Mouse (Mus musculus) myocyte (in vitro differentiated cells): ENCODE data around the gene Gm21987.

ENCODE experiments used
- CEBPB ChIP-seq: IDR thresholded peaks from 2 replicates; pipeline ENCODE4 v1.6.1; 2011; ENCODE audit warnings: mild to moderate bottlenecking, moderate library complexity; ENCODE audit not compliant: poor library complexity, insufficient read depth, severe bottlenecking
- MAX ChIP-seq: IDR thresholded peaks from one replicate; pipeline ENCODE4 v1.6.1; 2011; ENCODE audit warnings: low read depth, mild to moderate bottlenecking, control low read depth
- MYOD1 ChIP-seq, 3 experiments: IDR thresholded peaks; one replicate each; pipeline ENCODE4 v1.6.1; 2011; ENCODE audit warnings: control low read depth in 2 of 3, low read depth in 2 of 3, mild to moderate bottlenecking in 2 of 3, moderate library complexity in 1 of 3; ENCODE audit not compliant: insufficient read length in 2 of 3, control insufficient read depth in 1 of 3
- MYOG ChIP-seq, 3 experiments: IDR thresholded peaks; one replicate each; pipeline ENCODE4 v1.6.1; 2011; ENCODE audit warnings: control low read depth in 2 of 3, low read depth in 2 of 3, mild to moderate bottlenecking in 2 of 3; ENCODE audit not compliant: insufficient read length in 2 of 3, control insufficient read depth in 1 of 3, insufficient read depth in 1 of 3
- POLR2A ChIP-seq: IDR thresholded peaks from one replicate; pipeline ENCODE4 v1.6.1; 2011; ENCODE audit warnings: low read depth, mild to moderate bottlenecking, control low read depth, moderate library complexity; ENCODE audit not compliant: insufficient read length
- POLR2AphosphoS2 ChIP-seq: IDR thresholded peaks from one replicate; pipeline ENCODE4 v1.6.1; 2011; ENCODE audit warnings: low read depth, control low read depth; ENCODE audit not compliant: insufficient read length
- REST ChIP-seq: IDR thresholded peaks from one replicate; pipeline ENCODE4 v1.6.1; 2011; ENCODE audit warnings: mild to moderate bottlenecking, control low read depth, moderate library complexity; ENCODE audit not compliant: insufficient read depth, insufficient read length
- SRF ChIP-seq: IDR thresholded peaks from one replicate; pipeline ENCODE4 v1.6.1; 2011; ENCODE audit warnings: low read depth; ENCODE audit not compliant: control insufficient read depth, insufficient read length
- TCF12 ChIP-seq: IDR thresholded peaks from one replicate; pipeline ENCODE4 v1.6.1; 2011; ENCODE audit warnings: mild to moderate bottlenecking, control low read depth; ENCODE audit not compliant: poor library complexity, insufficient read depth, severe bottlenecking
- USF1 ChIP-seq: IDR thresholded peaks from one replicate; pipeline ENCODE4 v1.6.1; 2011; ENCODE audit warnings: low read depth, mild to moderate bottlenecking, control low read depth, moderate library complexity

GRCm38 (mm10) chr16:38385700-38386099, 38.9 kb downstream of the Gm21987 start:
- TF ChIP-seq USF1 (no peak), POLR2A (no peak), SRF (no peak), POLR2AphosphoS2 (no peak), MAX (no peak), CEBPB (no peak), REST (no peak), MYOD1 (IDR thresholded peaks at IDR 0.05; ENCODE audit: control insufficient read depth in 1 of 3, insufficient read length in 2 of 3, low read depth in 2 of 3) (no peak), MYOG (IDR thresholded peaks at IDR 0.05; ENCODE audit: control insufficient read depth in 1 of 3, insufficient read depth in 1 of 3, insufficient read length in 2 of 3, low read depth in 2 of 3) (no peak), TCF12 (no peak)
